Mouse (Mus musculus): ENCODE data around the gene Rpl38.

GRCm38 (mm10) chr11:114698496-114698895 is 30.2 kb downstream of the Rpl38 start:
- no peak for TF ChIP-seq CTCF (IDR thresholded peaks at IDR 0.05; ENCODE audit: borderline replicate concordance, extremely low read depth, insufficient read depth, insufficient read length)
- TF ChIP-seq POLR2A (IDR thresholded peaks at IDR 0.05; ENCODE audit: borderline replicate concordance, extremely low read depth, insufficient read depth, insufficient read length, poor library complexity, severe bottlenecking) = no peak

All from brain, embryonic 14.5 days (tissue).